Mouse (Mus musculus): Measurements from ENCODE around the gene Cabp4.

Gene Cabp4

GRCm38 (mm10) chr19:4100718-4101261 lies 43.0 kb downstream of the Cabp4 start:
- DNase-seq, result no peak

GRCm38 (mm10) chr19:4099837-4100717 lies 43.8 kb downstream of the Cabp4 start, which contains the start of gene Pitpnm1:
Gene Pitpnm1 (plus strand): TSS chr19:4099998.
- DNase-seq, result peak in 1 of 2 experiments; percentile 71

GRCm38 (mm10) chr19:4099056-4099455 lies 44.8 kb downstream of the Cabp4 start:
- DNase-seq, result peak; percentile 91 to 96

GRCm38 (mm10) chr19:4098426-4098825 lies 45.4 kb downstream of the Cabp4 start:
- peak in 1 of 2 experiments; percentile 27 for DNase-seq

GRCm38 (mm10) chr19:4097441-4097825 lies 46.4 kb downstream of the Cabp4 start:
- DNase-seq, result peak; percentile 90

- peak; percentile 99 to 100 for DNase-seq
These were observed 47.0 kb downstream of the Cabp4 start, which contains the start of gene Cdk2ap2 for GRCm38 (mm10) chr19:4096642-4097440. Gene Cdk2ap2 (plus strand): TSS chr19:4097182.

GRCm38 (mm10) chr19:4095802-4096201 lies 48.0 kb downstream of the Cabp4 start:
- DNase-seq, result no peak

GRCm38 (mm10) chr19:4094774-4095303 lies 49.0 kb downstream of the Cabp4 start:
- DNase-seq, result no peak

- no peak for DNase-seq
These were observed 49.5 kb downstream of the Cabp4 start for GRCm38 (mm10) chr19:4094348-4094747.

GRCm38 (mm10) chr19:4093772-4094171 lies 50.1 kb downstream of the Cabp4 start:
- no peak for DNase-seq

GRCm38 (mm10) chr19:4092750-4093149 lies 51.1 kb downstream of the Cabp4 start:
- no peak for DNase-seq

GRCm38 (mm10) chr19:4091383-4091782 lies 52.5 kb downstream of the Cabp4 start:
- DNase-seq, result no peak

- no peak for DNase-seq
These were observed 53.4 kb downstream of the Cabp4 start for GRCm38 (mm10) chr19:4090446-4090845.

GRCm38 (mm10) chr19:4089128-4089527 lies 54.7 kb downstream of the Cabp4 start:
- no peak for DNase-seq

- no peak for DNase-seq
These were observed 55.7 kb downstream of the Cabp4 start for GRCm38 (mm10) chr19:4088146-4088545.

- no peak for DNase-seq
These were observed 56.7 kb downstream of the Cabp4 start for GRCm38 (mm10) chr19:4087090-4087489.

- DNase-seq, result no peak
These were observed 57.7 kb downstream of the Cabp4 start for GRCm38 (mm10) chr19:4086156-4086555.

Data from kidney, adult 8-10 months (tissue).